1 mouse cellular context compared by ENCODE assay signal in the genomic region with DNA sequence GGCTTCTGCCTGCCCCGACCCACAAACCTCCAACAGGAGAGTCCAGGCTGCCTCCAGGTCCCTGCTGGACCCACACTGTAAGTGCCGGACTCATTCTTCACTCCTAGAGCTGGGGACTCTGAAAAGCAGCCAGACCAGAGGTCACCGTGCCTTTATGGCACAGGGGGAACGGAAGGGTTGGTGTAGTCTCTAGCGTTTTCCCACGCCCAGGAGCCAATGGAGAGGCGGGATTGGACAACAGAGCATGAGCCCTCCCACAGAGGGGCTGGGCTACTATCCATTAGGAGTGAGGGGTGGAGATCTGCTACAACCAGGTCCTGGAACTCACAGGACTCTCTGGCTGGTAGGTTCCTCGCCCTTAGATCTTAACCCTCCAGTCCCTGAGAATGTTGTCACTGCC.
A peak's percentile ranks its signal among the peaks of the same experiment; 100 is the strongest.
TF ChIP-seq lines count a peak whose summit lies in the region.

No protein-coding gene starts in this region.

TF ChIP-seq in MEL, 35 proteins besides CTCF, POLR2A, EP300 and RAD21 (continued from another document):
- 0 out of 2 replicates have a peak, but pooled peaks have one; percentile 34 for TF ChIP-seq TBP (IDR thresholded peaks at IDR 0.05; ENCODE audit: low read depth, low read length)
